ENCODE assay signal across 10 mouse cellular contexts in genomic region chr11:96595890-96596289, GRCm38 (mm10).
DNase-seq lines count a peak whose midpoint lies in the region; ATAC-seq and TF ChIP-seq lines count a peak whose summit lies in the region.
"Had no signal": no experiment of that assay in that cellular context is flagged by ENCODE, and none has a peak within 500 bp of the region (broad histone marks: within the 10 kb centered on the region; RNA-seq: fewer than 3 reads in every experiment).

No protein-coding gene starts in this region.

- 38% methylated on average over 12 of the region's 12 CpGs for WGBS in heart, embryonic 12.5 days
- WGBS in hindbrain, embryonic 14.5 days, result 25% methylated on average over 12 of the region's 12 CpGs
- 47% methylated on average over 12 of the region's 12 CpGs for WGBS in midbrain, embryonic 11.5 days

- peaks cover 7% of the 10 kb centered on the region for H3K27me3 ChIP-seq in heart, embryonic 12.5 days (replicated peaks)
- H3K27me3 ChIP-seq in CH12.LX (replicated peaks), result peaks cover 2% of the 10 kb centered on the region
- H3K27me3 ChIP-seq in hindbrain, embryonic 14.5 days (ENCODE audit: control insufficient read depth, insufficient read depth, low read length), result no peaks in the 10 kb centered on the region
- no peaks in the 10 kb centered on the region for H3K27me3 ChIP-seq in midbrain, embryonic 11.5 days (ENCODE audit: control insufficient read depth, insufficient read depth, low read length)

- H3K27ac ChIP-seq in heart, embryonic 12.5 days (ENCODE audit: poor library complexity, severe bottlenecking), result no peak overlapping the region
- no peak overlapping the region for H3K27ac ChIP-seq in CH12.LX (ENCODE audit: insufficient read depth, low read depth)
- peak overlapping the region; percentile 78 for H3K27ac ChIP-seq in hindbrain, embryonic 14.5 days
- no peak overlapping the region for H3K27ac ChIP-seq in midbrain, embryonic 11.5 days (ENCODE audit: low read depth, low read length)

- no peaks in the 10 kb centered on the region for H3K36me3 ChIP-seq in heart, embryonic 12.5 days
- no peaks in the 10 kb centered on the region for H3K36me3 ChIP-seq in CH12.LX (replicated peaks in 1 of 2; ENCODE audit: control insufficient read depth in 1 of 2, insufficient read depth in 1 of 2, low read length in 1 of 2)
- no peaks in the 10 kb centered on the region for H3K36me3 ChIP-seq in hindbrain, embryonic 14.5 days (replicated peaks; ENCODE audit: control insufficient read depth, insufficient read depth)
- H3K36me3 ChIP-seq in midbrain, embryonic 11.5 days (ENCODE audit: control insufficient read depth, insufficient read depth, low read length), result no peaks in the 10 kb centered on the region

- H3K4me2 ChIP-seq in heart, embryonic 12.5 days, result peak overlapping the region; percentile 40
- H3K4me2 ChIP-seq in CH12.LX (ENCODE audit: insufficient read depth, low read depth, poor library complexity, severe bottlenecking), result peak overlapping the region; percentile 91
- peak overlapping the region; percentile 46 for H3K4me2 ChIP-seq in hindbrain, embryonic 14.5 days (replicated peaks)
- peak overlapping the region; percentile 23 for H3K4me2 ChIP-seq in midbrain, embryonic 11.5 days

- in situ Hi-C loops in CH12.LX (cut with MboI; ENCODE audit: low pct_ligation_motif_present, low pct_unique_long_range_greater_than_20kb, low sequenced_read_pairs), result no loop called here

- H3K9ac ChIP-seq in heart, embryonic 12.5 days, result no peak overlapping the region
- peak overlapping the region; percentile 56 for H3K9ac ChIP-seq in CH12.LX (ENCODE audit: insufficient read depth, low read depth)
- peak overlapping the region; percentile 41 for H3K9ac ChIP-seq in hindbrain, embryonic 14.5 days
- no peak overlapping the region for H3K9ac ChIP-seq in midbrain, embryonic 11.5 days (ENCODE audit: low read length)

- H3K4me3 ChIP-seq in heart, embryonic 12.5 days, result 0 out of 2 replicates have a peak overlapping the region, but pooled peaks have one; percentile 9
- peak overlapping the region in 1 of 3 experiments; percentile 7 for H3K4me3 ChIP-seq in CH12.LX (replicated peaks in 1 of 3; ENCODE audit: low read depth in 2 of 3, low read length in 2 of 3, poor library complexity in 1 of 3)
- peak overlapping the region; percentile 2 for H3K4me3 ChIP-seq in hindbrain, embryonic 14.5 days (replicated peaks; ENCODE audit: low read length)
- no peak overlapping the region for H3K4me3 ChIP-seq in midbrain, embryonic 11.5 days (ENCODE audit: low read depth, low read length)

- TF ChIP-seq EP300 in CH12.LX (IDR thresholded peaks at IDR 0.05; ENCODE audit: low read length), result no peak; the same call in 1 of the 2 replicates

- no peak for TF ChIP-seq RAD21 in CH12.LX (IDR thresholded peaks at IDR 0.05; ENCODE audit: low read depth, low read length)

- dilution Hi-C loops in CH12.LX (cut with MboI; ENCODE audit: extremely low pct_ligation_motif_present, extremely low pct_unique_long_range_greater_than_20kb, low sequenced_read_pairs), result no loop called here

- no peak for TF ChIP-seq POLR2A in CH12.LX (IDR thresholded peaks at IDR 0.05; ENCODE audit: low read depth, low read length)

- no peaks in the 10 kb centered on the region for H3K9me3 ChIP-seq in heart, embryonic 12.5 days (replicated peaks)
- H3K9me3 ChIP-seq in CH12.LX (replicated peaks; ENCODE audit: low read length), result no peaks in the 10 kb centered on the region
- no peaks in the 10 kb centered on the region for H3K9me3 ChIP-seq in hindbrain, embryonic 14.5 days (ENCODE audit: control insufficient read depth, low read length)
- H3K9me3 ChIP-seq in midbrain, embryonic 11.5 days (ENCODE audit: control insufficient read depth, low read length), result no peaks in the 10 kb centered on the region

- H3K79me2 ChIP-seq in CH12.LX (replicated peaks; ENCODE audit: control insufficient read depth, extremely low read depth, insufficient read depth, poor library complexity, severe bottlenecking), result no peaks in the 10 kb centered on the region

- no peak for ATAC-seq in heart, embryonic 12.5 days (ENCODE audit: insufficient number of reproducible peaks, low FRiP score)
- ATAC-seq in hindbrain, embryonic 14.5 days (ENCODE audit: low FRiP score), result no peak
- ATAC-seq in midbrain, embryonic 11.5 days (ENCODE audit: low FRiP score), result no peak

- DNase-seq in heart, adult 18-20 months, result no peak
- DNase-seq in CH12.LX (ENCODE audit: extremely low read depth), result no peak
- no peak for DNase-seq in hindbrain, embryonic 14.5 days (ENCODE audit: low spot score)
- DNase-seq in midbrain, embryonic 11.5 days (ENCODE audit: low spot score, missing footprints), result no peak
- no peak for DNase-seq in spleen, postnatal 36 days (ENCODE audit: low spot score in 2 of 2)
- no peak for DNase-seq in adrenal gland, adult (ENCODE audit: inconsistent age in 2 of 2, low spot score in 1 of 2)
- DNase-seq in gastrocnemius, postnatal 4 days (ENCODE audit: low spot score in 2 of 2), result no peak
- DNase-seq: cerebellum, postnatal 10 days; lung, postnatal 10 days had no signal

- H3K4me1 ChIP-seq in heart, embryonic 12.5 days (replicated peaks), result no peaks in the 10 kb centered on the region
- peaks cover 0 to 7% of the 10 kb centered on the region in 2 experiments; a peak in 2 of 4 replicates for H3K4me1 ChIP-seq in CH12.LX (ENCODE audit: control insufficient read depth in 1 of 2, insufficient read depth in 2 of 2)
- H3K4me1 ChIP-seq in hindbrain, embryonic 14.5 days (replicated peaks; ENCODE audit: control insufficient read depth, insufficient read depth, low read length), result peaks cover 25% of the 10 kb centered on the region
- H3K4me1 ChIP-seq in midbrain, embryonic 11.5 days (ENCODE audit: control insufficient read depth, insufficient read depth, low read length), result peaks cover 9% of the 10 kb centered on the region

- TF ChIP-seq CTCF in CH12.LX (conservative IDR thresholded peaks at IDR 0.05 in 1 of 2, IDR thresholded peaks at IDR 0.05 in 1 of 2; ENCODE audit: low read depth in 2 of 2, low read length in 2 of 2), result no peak; a peak in 1 of 4 replicates

TF ChIP-seq in CH12.LX, 34 proteins besides CTCF, POLR2A, EP300 and RAD21:
- TF ChIP-seq IRF4 (IDR thresholded peaks at IDR 0.05; ENCODE audit: low read depth, low read length) (peak; percentile 81), MXI1 (IDR thresholded peaks at IDR 0.05; ENCODE audit: low read depth, low read length) (peak; percentile 31; the same call in 1 of the 2 replicates), SIN3A (IDR thresholded peaks at IDR 0.05; ENCODE audit: low read length) (peak; percentile 10; the same call in 1 of the 2 replicates), ZNF384 (IDR thresholded peaks at IDR 0.05; ENCODE audit: low read depth, low read length) (peak; percentile 91), ZC3H11A (IDR thresholded peaks at IDR 0.05; ENCODE audit: low read depth, low read length) (no peak), POLR2AphosphoS2 (IDR thresholded peaks at IDR 0.05; ENCODE audit: low read depth, low read length) (no peak), MAX (IDR thresholded peaks at IDR 0.05; ENCODE audit: low read length) (0 out of 2 replicates have a peak, but pooled peaks have one; percentile 27)

Comparison
In these comparisons a context has a peak if more than half of its experiments do, and no peak if none do; other contexts are left out.
1. H3K4me2 ChIP-seq: peak in every context shown above with its lines; median percentile 91 in CH12.LX; 46 in hindbrain, embryonic 14.5 days; 40 in heart, embryonic 12.5 days; 23 in midbrain, embryonic 11.5 days.
2. H3K9ac ChIP-seq: peak in CH12.LX (single experiment) and hindbrain, embryonic 14.5 days (single experiment); none in heart, embryonic 12.5 days (single experiment) and midbrain, embryonic 11.5 days (single experiment).